Mouse (Mus musculus): ENCODE data around the gene Pgap2. TPM values are rescaled to one million over a fixed set of nuclear protein-coding genes. Genes with fewer than 3 reads are reported as not detected.
A peak's percentile ranks its signal among the peaks of the same experiment; 100 is the strongest.

Gene Pgap2
- total RNA-seq, 2 experiments from 2014 or later: 23.1 to 24.6 TPM

- Histone ChIP-seq H3K4me3 (peak overlapping the region; percentile 76), H3K27ac (peak overlapping the region; percentile 83)
- intact Hi-C loops (cut with DNase I): loop anchor here (1.0 to 5.0 kb wide), 3 partner anchors 12 to 40 kb away; partner anchors contain the start of genes Nup98 and Pgap2
- TF ChIP-seq CTCF (IDR thresholded peaks at IDR 0.05): peak; percentile 40
- no peak for DNase-seq (ENCODE audit: extremely low spot score in 1 of 2, low spot score in 2 of 2)
These were observed 12.3 kb downstream of the Pgap2 start for GRCm38 (mm10) chr7:102222336-102222735.

GRCm38 (mm10) chr7:102222830-102223556 is 13.0 kb downstream of the Pgap2 start:
- DNase-seq (ENCODE audit: extremely low spot score in 1 of 2, low spot score in 2 of 2): peak; percentile 60 to 66
- peak overlapping the region; percentile 76 for H3K4me3 ChIP-seq
- H3K27ac ChIP-seq: peak overlapping the region; percentile 83
- intact Hi-C loops (cut with DNase I): loop anchor here (1.0 to 5.0 kb wide), 3 partner anchors 13 to 41 kb away; partner anchors contain the start of genes Nup98 and Pgap2
- no peak for TF ChIP-seq CTCF (IDR thresholded peaks at IDR 0.05)

GRCm38 (mm10) chr7:102223883-102224738 is 14.1 kb downstream of the Pgap2 start:
- Histone ChIP-seq H3K27ac (no peak overlapping the region), H3K4me3 (no peak overlapping the region)
- intact Hi-C loops (cut with DNase I): loop anchor here (5.0 kb wide), 1 partner anchor 42 kb away; no protein-coding TSS in a partner anchor
- DNase-seq (ENCODE audit: extremely low spot score in 1 of 2, low spot score in 2 of 2): no peak
- TF ChIP-seq CTCF (IDR thresholded peaks at IDR 0.05): no peak

- no peak for DNase-seq (ENCODE audit: extremely low spot score in 1 of 2, low spot score in 2 of 2)
- intact Hi-C loops (cut with DNase I): no loop called here
- no peak for TF ChIP-seq CTCF (IDR thresholded peaks at IDR 0.05)
- Histone ChIP-seq H3K4me3 (no peak overlapping the region), H3K27ac (no peak overlapping the region)
These were observed 16.0 kb downstream of the Pgap2 start for GRCm38 (mm10) chr7:102226051-102226450.

- no peak for TF ChIP-seq CTCF (IDR thresholded peaks at IDR 0.05)
- no peak overlapping the region for H3K27ac ChIP-seq
- no peak for DNase-seq (ENCODE audit: extremely low spot score in 1 of 2, low spot score in 2 of 2)
- intact Hi-C loops (cut with DNase I): no loop called here
- no peak overlapping the region for H3K4me3 ChIP-seq
These were observed 18.2 kb downstream of the Pgap2 start for GRCm38 (mm10) chr7:102228049-102228670.

- intact Hi-C loops (cut with DNase I): no loop called here
- TF ChIP-seq CTCF (IDR thresholded peaks at IDR 0.05): no peak
- no peak for DNase-seq (ENCODE audit: extremely low spot score in 1 of 2, low spot score in 2 of 2)
- H3K27ac ChIP-seq: no peak overlapping the region
- no peak overlapping the region for H3K4me3 ChIP-seq
These were observed 19.8 kb downstream of the Pgap2 start for GRCm38 (mm10) chr7:102229814-102230213.

GRCm38 (mm10) chr7:102233059-102233458 is 23.1 kb downstream of the Pgap2 start:
- H3K4me3 ChIP-seq: no peak overlapping the region
- no peak for DNase-seq (ENCODE audit: extremely low spot score in 1 of 2, low spot score in 2 of 2)
- H3K27ac ChIP-seq: no peak overlapping the region
- TF ChIP-seq CTCF (IDR thresholded peaks at IDR 0.05): no peak
- intact Hi-C loops (cut with DNase I): no loop called here

- DNase-seq (ENCODE audit: extremely low spot score in 1 of 2, low spot score in 2 of 2): no peak
- Histone ChIP-seq H3K4me3 (no peak overlapping the region), H3K27ac (peak overlapping the region; percentile 19; the same call in 1 of the 2 replicates)
- no peak for TF ChIP-seq CTCF (IDR thresholded peaks at IDR 0.05)
- intact Hi-C loops (cut with DNase I): no loop called here
These were observed 28.8 kb downstream of the Pgap2 start for GRCm38 (mm10) chr7:102238686-102239286.

GRCm38 (mm10) chr7:102239591-102239990 is 29.6 kb downstream of the Pgap2 start:
- Histone ChIP-seq H3K4me3 (no peak overlapping the region), H3K27ac (no peak overlapping the region)
- intact Hi-C loops (cut with DNase I): no loop called here
- no peak for DNase-seq (ENCODE audit: extremely low spot score in 1 of 2, low spot score in 2 of 2)
- no peak for TF ChIP-seq CTCF (IDR thresholded peaks at IDR 0.05)

GRCm38 (mm10) chr7:102242371-102242770 is 32.4 kb downstream of the Pgap2 start:
- intact Hi-C loops (cut with DNase I): no loop called here
- Histone ChIP-seq H3K27ac (no peak overlapping the region; the same call in 1 of the 2 replicates), H3K4me3 (no peak overlapping the region)
- DNase-seq (ENCODE audit: extremely low spot score in 1 of 2, low spot score in 2 of 2): no peak
- TF ChIP-seq CTCF (IDR thresholded peaks at IDR 0.05): no peak

- H3K4me3 ChIP-seq: no peak overlapping the region
- intact Hi-C loops (cut with DNase I): no loop called here
- no peak for DNase-seq (ENCODE audit: extremely low spot score in 1 of 2, low spot score in 2 of 2)
- H3K27ac ChIP-seq: no peak overlapping the region
- TF ChIP-seq CTCF (IDR thresholded peaks at IDR 0.05): no peak
These were observed 32.9 kb downstream of the Pgap2 start for GRCm38 (mm10) chr7:102242917-102243316.
